Mouse (Mus musculus) granulocyte monocyte progenitor cell, adult 5-6 weeks (primary cell): ENCODE results near the gene Tsc22d3. TPM values are rescaled to one million over a fixed set of nuclear protein-coding genes. Genes with fewer than 3 reads are reported as not detected.
A peak's percentile ranks its signal among the peaks of the same experiment; 100 is the strongest.
"Not testable (repeated sequence)": the region's sequence is repeated elsewhere in the genome, so short reads cannot be mapped to it uniquely, and the experiment has no call there.

Experiments used
- ATAC-seq: replicated peaks from 2 replicates; pipeline ENCODE4 v1.8.0; 2016; ENCODE audit warnings: mild to moderate bottlenecking, moderate TSS enrichment, inconsistent platforms; ENCODE audit not compliant: poor library complexity, severe bottlenecking
- total RNA-seq, 2 experiments: library from RNA; stranded (forward) in 1 of 2; stranded (reverse) in 1 of 2; fragments of 200-712, 200-1000 nt in 1 of 2; fragments of >200 nt in 1 of 2; fragmentation: Nextera tagmentation in 1 of 2; gene quantifications; 2 replicates each; pipeline ENCODE4 v1.2.3; 2014 to 2017

Tsc22d3 gene
- total RNA-seq, 2 experiments from 2014 or later, result 19.9 to 30.0 TPM

GRCm38 (mm10) chrX:140505497-140506238 is 94.8 kb downstream of the Tsc22d3 start:
- ATAC-seq, result peak; percentile 73

- ATAC-seq, result peak; percentile 39
Observed at GRCm38 (mm10) chrX:140503905-140504304, 96.6 kb downstream of the Tsc22d3 start.

- ATAC-seq, result peak; percentile 15
Observed at GRCm38 (mm10) chrX:140501401-140502301, 98.8 kb downstream of the Tsc22d3 start.

GRCm38 (mm10) chrX:140500306-140500705 is 100.2 kb downstream of the Tsc22d3 start:
- ATAC-seq, result no peak

- ATAC-seq, result not testable (repeated sequence)
Observed at GRCm38 (mm10) chrX:140498431-140498830, 102.0 kb downstream of the Tsc22d3 start.

- no peak for ATAC-seq
Observed at GRCm38 (mm10) chrX:140494170-140494569, 106.3 kb downstream of the Tsc22d3 start.

GRCm38 (mm10) chrX:140493527-140494029 is 106.9 kb downstream of the Tsc22d3 start:
- no peak for ATAC-seq

- ATAC-seq, result peak; percentile 77
Observed at GRCm38 (mm10) chrX:140491884-140492571, 108.4 kb downstream of the Tsc22d3 start.

GRCm38 (mm10) chrX:140490203-140490602 is 110.3 kb downstream of the Tsc22d3 start:
- peak; percentile 51 for ATAC-seq

Other genes starting within 250 kb of the Tsc22d3 start
- 63.6 and 69.8 TPM in 2 replicates for gene Prps1, start 144.0 kb downstream of the Tsc22d3 start, total RNA-seq (2014; fragmentation: Nextera tagmentation)
- 56.4 and 78.2 TPM in 2 replicates for gene Prps1, start 144.0 kb downstream of the Tsc22d3 start, total RNA-seq (2017)
- gene Mid2, start 63.9 kb upstream of the Tsc22d3 start, total RNA-seq (2014; fragmentation: Nextera tagmentation), result not detected in 2 replicates
- gene Mid2, start 63.9 kb upstream of the Tsc22d3 start, total RNA-seq (2017), result not detected in 2 replicates
- not detected in 2 replicates for gene Tex13b, start 212.8 kb upstream of the Tsc22d3 start, total RNA-seq (2014; fragmentation: Nextera tagmentation)
- not detected in 2 replicates for gene Tex13b, start 212.8 kb upstream of the Tsc22d3 start, total RNA-seq (2017)